Mouse (Mus musculus): Measurements from ENCODE around the gene Gm20441. TPM values are rescaled to one million over a fixed set of nuclear protein-coding genes. Genes with fewer than 3 reads are reported as not detected.

The Gm20441 gene
- polyA plus RNA-seq, 1 experiment from 2014 or later: 0.18 TPM

GRCm38 (mm10) chr10:75789081-75789735 lies 8.5 kb upstream of the Gm20441 start:
- Histone ChIP-seq H3K36me3 (ENCODE audit: control insufficient read depth, insufficient read depth) (no peaks in the 10 kb centered on the region), H3K27me3 (ENCODE audit: control insufficient read depth, insufficient read depth, low read depth, low read length) (no peaks in the 10 kb centered on the region), H3K9me3 (replicated peaks; ENCODE audit: control insufficient read depth, low read length) (no peaks in the 10 kb centered on the region), H3K27ac (ENCODE audit: low read length) (peak overlapping the region; percentile 77), H3K9ac (ENCODE audit: low read depth, low read length) (no peak overlapping the region), H3K4me2 (ENCODE audit: low read depth, low read length) (no peak overlapping the region), H3K4me1 (ENCODE audit: control insufficient read depth, low read depth, low read length) (no peaks in the 10 kb centered on the region; the same call in none of the 2 replicates), H3K4me3 (ENCODE audit: low read depth, low read length) (no peak overlapping the region)
- ATAC-seq (ENCODE audit: low read depth): peak; percentile 49; the same call in 1 of the 2 replicates
- WGBS (ENCODE audit: insufficient replicate concordance): 50% methylated on average over 6 of the region's 6 CpGs

- H3K36me3 ChIP-seq (ENCODE audit: control insufficient read depth, insufficient read depth): no peaks in the 10 kb centered on the region
- ATAC-seq (ENCODE audit: low read depth): no peak
- H3K4me1 ChIP-seq (ENCODE audit: control insufficient read depth, low read depth, low read length): no peaks in the 10 kb centered on the region; the same call in none of the 2 replicates
- H3K9ac ChIP-seq (ENCODE audit: low read depth, low read length): no peak overlapping the region
- H3K27ac ChIP-seq (ENCODE audit: low read length): no peak overlapping the region
- H3K4me2 ChIP-seq (ENCODE audit: low read depth, low read length): no peak overlapping the region
- no peak overlapping the region for H3K4me3 ChIP-seq (ENCODE audit: low read depth, low read length)
- H3K27me3 ChIP-seq (ENCODE audit: control insufficient read depth, insufficient read depth, low read depth, low read length): no peaks in the 10 kb centered on the region
- H3K9me3 ChIP-seq (replicated peaks; ENCODE audit: control insufficient read depth, low read length): no peaks in the 10 kb centered on the region
- WGBS (ENCODE audit: insufficient replicate concordance): 81% methylated on average over 8 of the region's 8 CpGs
These were observed 7.5 kb upstream of the Gm20441 start for GRCm38 (mm10) chr10:75788277-75788676.

GRCm38 (mm10) chr10:75785442-75785841 lies 4.7 kb upstream of the Gm20441 start:
- Histone ChIP-seq H3K27me3 (ENCODE audit: control insufficient read depth, insufficient read depth, low read depth, low read length) (peaks cover 16% of the 10 kb centered on the region), H3K27ac (ENCODE audit: low read length) (no peak overlapping the region), H3K36me3 (ENCODE audit: control insufficient read depth, insufficient read depth) (no peaks in the 10 kb centered on the region), H3K9me3 (replicated peaks; ENCODE audit: control insufficient read depth, low read length) (no peaks in the 10 kb centered on the region), H3K4me2 (ENCODE audit: low read depth, low read length) (no peak overlapping the region), H3K4me1 (ENCODE audit: control insufficient read depth, low read depth, low read length) (no peaks in the 10 kb centered on the region; the same call in none of the 2 replicates), H3K4me3 (ENCODE audit: low read depth, low read length) (no peak overlapping the region), H3K9ac (ENCODE audit: low read depth, low read length) (no peak overlapping the region)
- ATAC-seq (ENCODE audit: low read depth): no peak
- WGBS (ENCODE audit: insufficient replicate concordance): 4% methylated on average over 1 of the region's 1 CpGs

GRCm38 (mm10) chr10:75779206-75780174 lies 1.3 kb downstream of the Gm20441 start:
- Histone ChIP-seq H3K36me3 (ENCODE audit: control insufficient read depth, insufficient read depth) (no peaks in the 10 kb centered on the region), H3K27ac (ENCODE audit: low read length) (no peak overlapping the region), H3K4me1 (ENCODE audit: control insufficient read depth, low read depth, low read length) (no peaks in the 10 kb centered on the region; the same call in 1 of the 2 replicates), H3K9ac (ENCODE audit: low read depth, low read length) (no peak overlapping the region), H3K9me3 (replicated peaks; ENCODE audit: control insufficient read depth, low read length) (no peaks in the 10 kb centered on the region), H3K27me3 (ENCODE audit: control insufficient read depth, insufficient read depth, low read depth, low read length) (peaks cover 33% of the 10 kb centered on the region), H3K4me3 (ENCODE audit: low read depth, low read length) (peak overlapping the region; percentile 31), H3K4me2 (ENCODE audit: low read depth, low read length) (peak overlapping the region; percentile 60)
- no peak for ATAC-seq (ENCODE audit: low read depth)
- WGBS (ENCODE audit: insufficient replicate concordance): 33% methylated on average over 15 of the region's 15 CpGs

- no peak overlapping the region for H3K4me3 ChIP-seq (ENCODE audit: low read depth, low read length)
- H3K27ac ChIP-seq (ENCODE audit: low read length): no peak overlapping the region
- H3K4me1 ChIP-seq (ENCODE audit: control insufficient read depth, low read depth, low read length): peaks cover 7% of the 10 kb centered on the region
- 58% methylated on average over 2 of the region's 2 CpGs for WGBS (ENCODE audit: insufficient replicate concordance)
- ATAC-seq (ENCODE audit: low read depth): no peak
- H3K4me2 ChIP-seq (ENCODE audit: low read depth, low read length): no peak overlapping the region
- peaks cover 33% of the 10 kb centered on the region for H3K27me3 ChIP-seq (ENCODE audit: control insufficient read depth, insufficient read depth, low read depth, low read length)
- H3K36me3 ChIP-seq (ENCODE audit: control insufficient read depth, insufficient read depth): no peaks in the 10 kb centered on the region
- H3K9me3 ChIP-seq (replicated peaks; ENCODE audit: control insufficient read depth, low read length): no peaks in the 10 kb centered on the region
- H3K9ac ChIP-seq (ENCODE audit: low read depth, low read length): no peak overlapping the region
These were observed 2.9 kb downstream of the Gm20441 start for GRCm38 (mm10) chr10:75777885-75778284.

GRCm38 (mm10) chr10:75776562-75776961 lies 4.2 kb downstream of the Gm20441 start:
- Histone ChIP-seq H3K9me3 (replicated peaks; ENCODE audit: control insufficient read depth, low read length) (no peaks in the 10 kb centered on the region), H3K4me3 (ENCODE audit: low read depth, low read length) (no peak overlapping the region), H3K27me3 (ENCODE audit: control insufficient read depth, insufficient read depth, low read depth, low read length) (peaks cover 28% of the 10 kb centered on the region), H3K4me2 (ENCODE audit: low read depth, low read length) (no peak overlapping the region), H3K9ac (ENCODE audit: low read depth, low read length) (no peak overlapping the region), H3K4me1 (ENCODE audit: control insufficient read depth, low read depth, low read length) (peaks cover 14% of the 10 kb centered on the region), H3K27ac (ENCODE audit: low read length) (no peak overlapping the region), H3K36me3 (ENCODE audit: control insufficient read depth, insufficient read depth) (no peaks in the 10 kb centered on the region)
- ATAC-seq (ENCODE audit: low read depth): no peak
- 65% methylated on average over 6 of the region's 6 CpGs for WGBS (ENCODE audit: insufficient replicate concordance)

- 81% methylated on average over 9 of the region's 9 CpGs for WGBS (ENCODE audit: insufficient replicate concordance)
- no peak for ATAC-seq (ENCODE audit: low read depth)
These were observed 6.2 kb downstream of the Gm20441 start for GRCm38 (mm10) chr10:75774587-75774986.

GRCm38 (mm10) chr10:75774102-75774501 lies 6.7 kb downstream of the Gm20441 start:
- no peak for ATAC-seq (ENCODE audit: low read depth)
- Histone ChIP-seq H3K27me3 (ENCODE audit: control insufficient read depth, insufficient read depth, low read depth, low read length) (peaks cover 4% of the 10 kb centered on the region), H3K4me3 (ENCODE audit: low read depth, low read length) (no peak overlapping the region), H3K9ac (ENCODE audit: low read depth, low read length) (no peak overlapping the region), H3K36me3 (ENCODE audit: control insufficient read depth, insufficient read depth) (no peaks in the 10 kb centered on the region), H3K27ac (ENCODE audit: low read length) (no peak overlapping the region), H3K9me3 (replicated peaks; ENCODE audit: control insufficient read depth, low read length) (no peaks in the 10 kb centered on the region), H3K4me1 (ENCODE audit: control insufficient read depth, low read depth, low read length) (peaks cover 14% of the 10 kb centered on the region), H3K4me2 (ENCODE audit: low read depth, low read length) (no peak overlapping the region; the same call in 1 of the 2 replicates)
- 75% methylated on average over 5 of the region's 5 CpGs for WGBS (ENCODE audit: insufficient replicate concordance)

More at GRCm38 (mm10) chr10:75774587-75774986, 6.2 kb downstream of the Gm20441 start:
- Histone ChIP-seq H3K4me1 (ENCODE audit: control insufficient read depth, low read depth, low read length) (peaks cover 14% of the 10 kb centered on the region), H3K27ac (ENCODE audit: low read length) (no peak overlapping the region), H3K4me2 (ENCODE audit: low read depth, low read length) (no peak overlapping the region), H3K9ac (ENCODE audit: low read depth, low read length) (no peak overlapping the region), H3K27me3 (ENCODE audit: control insufficient read depth, insufficient read depth, low read depth, low read length) (peaks cover 9% of the 10 kb centered on the region), H3K9me3 (replicated peaks; ENCODE audit: control insufficient read depth, low read length) (no peaks in the 10 kb centered on the region), H3K36me3 (ENCODE audit: control insufficient read depth, insufficient read depth) (no peaks in the 10 kb centered on the region), H3K4me3 (ENCODE audit: low read depth, low read length) (no peak overlapping the region)
